Mouse (Mus musculus) myocyte (in vitro differentiated cells): ENCODE measurements around the gene Serpina3m. TPM values are rescaled to one million over a fixed set of nuclear protein-coding genes. Genes with fewer than 3 reads are reported as not detected.
"Not testable (repeated sequence)": the region's sequence is repeated elsewhere in the genome, so short reads cannot be mapped to it uniquely, and the experiment has no call there.

Experiments used
- H3K27me3 ChIP-seq: one replicate; pipeline ENCODE4 v1.6.1; 2011; ENCODE audit not compliant: control insufficient read depth, insufficient read depth, insufficient read length
- H3K36me3 ChIP-seq: one replicate; pipeline ENCODE4 v1.6.1; 2011; ENCODE audit not compliant: control insufficient read depth, insufficient read depth
- H3K4me2 ChIP-seq: one replicate; pipeline ENCODE4 v1.6.1; 2011; ENCODE audit warnings: low read depth, control low read depth
- H3K4me3 ChIP-seq: one replicate; pipeline ENCODE4 v1.5.1; 2011; ENCODE audit warnings: mild to moderate bottlenecking, control low read depth, moderate library complexity
- H3K79me2 ChIP-seq: one replicate; pipeline ENCODE4 v1.6.1; 2011; ENCODE audit not compliant: control insufficient read depth, insufficient read depth
- H3ac ChIP-seq: one replicate; pipeline ENCODE4 v1.6.1; 2011; ENCODE audit not compliant: control insufficient read depth, insufficient read length
- CEBPB ChIP-seq: IDR thresholded peaks from 2 replicates; pipeline ENCODE4 v1.6.1; 2011; ENCODE audit warnings: mild to moderate bottlenecking, moderate library complexity; ENCODE audit not compliant: poor library complexity, insufficient read depth, severe bottlenecking
- E2F4 ChIP-seq: IDR thresholded peaks from one replicate; pipeline ENCODE4 v1.6.1; 2011; ENCODE audit warnings: mild to moderate bottlenecking, control low read depth, moderate library complexity; ENCODE audit not compliant: insufficient read depth
- MAX ChIP-seq: IDR thresholded peaks from one replicate; pipeline ENCODE4 v1.6.1; 2011; ENCODE audit warnings: low read depth, mild to moderate bottlenecking, control low read depth
- MYOD1 ChIP-seq, 3 experiments: IDR thresholded peaks; one replicate each; pipeline ENCODE4 v1.6.1; 2011; ENCODE audit warnings: control low read depth in 2 of 3, low read depth in 2 of 3, mild to moderate bottlenecking in 2 of 3, moderate library complexity in 1 of 3; ENCODE audit not compliant: insufficient read length in 2 of 3, control insufficient read depth in 1 of 3
- MYOG ChIP-seq, 3 experiments: IDR thresholded peaks; one replicate each; pipeline ENCODE4 v1.6.1; 2011; ENCODE audit warnings: control low read depth in 2 of 3, low read depth in 2 of 3, mild to moderate bottlenecking in 2 of 3; ENCODE audit not compliant: insufficient read length in 2 of 3, control insufficient read depth in 1 of 3, insufficient read depth in 1 of 3
- POLR2A ChIP-seq: IDR thresholded peaks from one replicate; pipeline ENCODE4 v1.6.1; 2011; ENCODE audit warnings: low read depth, mild to moderate bottlenecking, control low read depth, moderate library complexity; ENCODE audit not compliant: insufficient read length
- POLR2AphosphoS2 ChIP-seq: IDR thresholded peaks from one replicate; pipeline ENCODE4 v1.6.1; 2011; ENCODE audit warnings: low read depth, control low read depth; ENCODE audit not compliant: insufficient read length
- REST ChIP-seq: IDR thresholded peaks from one replicate; pipeline ENCODE4 v1.6.1; 2011; ENCODE audit warnings: mild to moderate bottlenecking, control low read depth, moderate library complexity; ENCODE audit not compliant: insufficient read depth, insufficient read length
- SRF ChIP-seq: IDR thresholded peaks from one replicate; pipeline ENCODE4 v1.6.1; 2011; ENCODE audit warnings: low read depth; ENCODE audit not compliant: control insufficient read depth, insufficient read length
- TCF12 ChIP-seq: IDR thresholded peaks from one replicate; pipeline ENCODE4 v1.6.1; 2011; ENCODE audit warnings: mild to moderate bottlenecking, control low read depth; ENCODE audit not compliant: poor library complexity, insufficient read depth, severe bottlenecking
- TCF3 ChIP-seq: IDR thresholded peaks from one replicate; pipeline ENCODE4 v1.6.1; 2011; ENCODE audit warnings: low read depth, control low read depth; ENCODE audit not compliant: insufficient read length
- USF1 ChIP-seq: IDR thresholded peaks from one replicate; pipeline ENCODE4 v1.6.1; 2011; ENCODE audit warnings: low read depth, mild to moderate bottlenecking, control low read depth, moderate library complexity
- polyA plus RNA-seq: library from polyadenylated mRNA; unstranded; fragments of >200 nt; fragmentation: generic; extraction: Trizol; gene quantifications from one replicate; pipeline ENCODE4 v1.2.1, GENCODE M21; 2012; ENCODE audit warnings: missing spikeins

Gene Serpina3m
- not detected for polyA plus RNA-seq

- not testable (repeated sequence) for H3K36me3 ChIP-seq, H3K79me2 ChIP-seq, H3ac ChIP-seq, H3K4me2 ChIP-seq, H3K4me3 ChIP-seq, H3K27me3 ChIP-seq
Observed at GRCm38 (mm10) chr12:104338226-104338625, at the start of gene Serpina3m, which contains the start of gene Serpina3k. Gene Serpina3m (plus strand): TSS chr12:104338486. Gene Serpina3k (plus strand): TSS chr12:104338486.

GRCm38 (mm10) chr12:104289872-104290271, 48.4 kb upstream of the Serpina3m start:
- Histone ChIP-seq H3K27me3 (no peaks in the 10 kb centered on the region), H3K4me2 (no peak overlapping the region), H3K79me2 (no peaks in the 10 kb centered on the region), H3K4me3 (no peak overlapping the region), H3K36me3 (no peaks in the 10 kb centered on the region), H3ac (no peak overlapping the region)
- TF ChIP-seq TCF3 (no peak), POLR2A (no peak), E2F4 (no peak), USF1 (no peak)

- H3K4me2 ChIP-seq: no peak overlapping the region
Observed at GRCm38 (mm10) chr12:104293963-104294362, 44.3 kb upstream of the Serpina3m start.

GRCm38 (mm10) chr12:104298049-104298448, 40.2 kb upstream of the Serpina3m start:
- no peak overlapping the region for H3ac ChIP-seq
- no peaks in the 10 kb centered on the region for H3K27me3 ChIP-seq
- H3K36me3 ChIP-seq: no peaks in the 10 kb centered on the region
- H3K4me2 ChIP-seq: no peak overlapping the region
- TF ChIP-seq USF1 (no peak), CEBPB (no peak), SRF (no peak), E2F4 (no peak), TCF3 (no peak), POLR2A (no peak), REST (no peak), TCF12 (no peak), MYOD1 (IDR thresholded peaks at IDR 0.05; ENCODE audit: control insufficient read depth in 1 of 3, insufficient read length in 2 of 3, low read depth in 2 of 3) (no peak), MYOG (IDR thresholded peaks at IDR 0.05; ENCODE audit: control insufficient read depth in 1 of 3, insufficient read depth in 1 of 3, insufficient read length in 2 of 3, low read depth in 2 of 3) (no peak), POLR2AphosphoS2 (no peak), MAX (no peak)
- H3K79me2 ChIP-seq: no peaks in the 10 kb centered on the region
- H3K4me3 ChIP-seq: no peak overlapping the region

More at GRCm38 (mm10) chr12:104293963-104294362, 44.3 kb upstream of the Serpina3m start:
- Histone ChIP-seq H3ac (no peak overlapping the region), H3K4me3 (no peak overlapping the region), H3K27me3 (no peaks in the 10 kb centered on the region), H3K36me3 (no peaks in the 10 kb centered on the region), H3K79me2 (no peaks in the 10 kb centered on the region)
- TF ChIP-seq E2F4 (no peak), MYOD1 (IDR thresholded peaks at IDR 0.05; ENCODE audit: control insufficient read depth in 1 of 3, insufficient read length in 2 of 3, low read depth in 2 of 3) (no peak), USF1 (no peak), REST (no peak), POLR2AphosphoS2 (no peak)

- H3K27me3 ChIP-seq: no peaks in the 10 kb centered on the region
- no peak overlapping the region for H3K4me2 ChIP-seq
- TF ChIP-seq POLR2A (no peak), TCF12 (no peak), E2F4 (no peak), REST (no peak), CEBPB (no peak), TCF3 (no peak), MYOD1 (IDR thresholded peaks at IDR 0.05; ENCODE audit: control insufficient read depth in 1 of 3, insufficient read length in 2 of 3, low read depth in 2 of 3) (no peak)
- H3ac ChIP-seq: no peak overlapping the region
- H3K36me3 ChIP-seq: no peaks in the 10 kb centered on the region
- H3K4me3 ChIP-seq: no peak overlapping the region
- no peaks in the 10 kb centered on the region for H3K79me2 ChIP-seq
Observed at GRCm38 (mm10) chr12:104305991-104306390, 32.3 kb upstream of the Serpina3m start.

- Histone ChIP-seq H3ac (no peak within 1 kb of the TSS), H3K27me3 (no peaks in the 10 kb centered on the region), H3K36me3 (no peaks in the 10 kb centered on the region), H3K4me3 (no peak within 1 kb of the TSS), H3K4me2 (no peak within 1 kb of the TSS), H3K79me2 (no peaks in the 10 kb centered on the region)
- TF ChIP-seq TCF3: no peak
- no peak for TF ChIP-seq MYOD1 (IDR thresholded peaks at IDR 0.05; ENCODE audit: control insufficient read depth in 1 of 3, insufficient read length in 2 of 3, low read depth in 2 of 3)
- TF ChIP-seq CEBPB: no peak
- no peak for TF ChIP-seq SRF
- TF ChIP-seq MYOG (IDR thresholded peaks at IDR 0.05; ENCODE audit: control insufficient read depth in 1 of 3, insufficient read depth in 1 of 3, insufficient read length in 2 of 3, low read depth in 2 of 3): no peak
- TF ChIP-seq USF1: no peak
Observed at GRCm38 (mm10) chr12:104314253-104314652, 24.0 kb upstream of the Serpina3m start, which contains the start of gene Serpina3j. Gene Serpina3j (plus strand): TSS chr12:104314553.
